Mouse (Mus musculus) spleen, adult 2 months (tissue): ENCODE measurements at regions not wholly inside any gene's neighbourhood (a gene's known extent, or its start where the extent isn't known, plus 50 kb on each side); places are given as distances from the start of the nearest gene placed in this dataset.

Experiments used
- CTCF ChIP-seq: fragments of 200-500 bp; IDR thresholded peaks from 2 replicates; pipeline ENCODE4 v1.5.1; 2011; ENCODE audit warnings: mild to moderate bottlenecking, inconsistent platforms; ENCODE audit not compliant: insufficient read depth, insufficient read length, insufficient replicate concordance; ENCODE audit errors: extremely low read depth
- POLR2A ChIP-seq: fragments of 200-500 bp; IDR thresholded peaks from 2 replicates; pipeline ENCODE4 v1.6.1; 2011; ENCODE audit warnings: low read depth, low read length, inconsistent platforms

DNA sequence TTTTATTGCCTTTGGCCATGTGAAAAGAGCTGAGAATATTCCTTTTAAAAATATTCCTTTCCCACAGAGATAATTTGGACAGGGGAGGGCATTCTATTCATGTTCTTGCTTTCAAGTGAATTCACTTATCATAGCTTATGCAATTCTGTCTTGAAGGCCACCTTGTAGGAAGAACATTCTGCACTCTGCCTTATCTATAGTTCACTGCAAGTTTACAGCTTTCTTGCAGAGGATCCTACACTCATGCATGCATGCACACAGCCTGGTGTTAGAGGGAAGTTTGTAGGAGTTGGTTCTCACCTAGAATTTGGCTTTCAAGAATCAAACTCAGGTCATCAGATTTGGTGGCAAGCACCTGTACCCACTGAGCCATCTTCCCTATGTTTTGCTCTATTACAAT is 67.4 kb downstream of the Ccdc71l start:
- TF ChIP-seq POLR2A (no peak), CTCF (no peak)
